Mouse (Mus musculus) layer of hippocampus, postnatal 14 days (tissue): ENCODE measurements at regions not wholly inside any gene's neighbourhood (a gene's known extent, or its start where the extent isn't known, plus 50 kb on each side); places are given as distances from the start of the nearest gene placed in this dataset.

Experiments used
- DNase-seq, 2 experiments: peaks; one replicate each; pipeline ENCODE4 v3.0.0; 2021 to 2022; ENCODE audit warnings: low spot score in 2 of 2, mixed read lengths in 1 of 2

DNA sequence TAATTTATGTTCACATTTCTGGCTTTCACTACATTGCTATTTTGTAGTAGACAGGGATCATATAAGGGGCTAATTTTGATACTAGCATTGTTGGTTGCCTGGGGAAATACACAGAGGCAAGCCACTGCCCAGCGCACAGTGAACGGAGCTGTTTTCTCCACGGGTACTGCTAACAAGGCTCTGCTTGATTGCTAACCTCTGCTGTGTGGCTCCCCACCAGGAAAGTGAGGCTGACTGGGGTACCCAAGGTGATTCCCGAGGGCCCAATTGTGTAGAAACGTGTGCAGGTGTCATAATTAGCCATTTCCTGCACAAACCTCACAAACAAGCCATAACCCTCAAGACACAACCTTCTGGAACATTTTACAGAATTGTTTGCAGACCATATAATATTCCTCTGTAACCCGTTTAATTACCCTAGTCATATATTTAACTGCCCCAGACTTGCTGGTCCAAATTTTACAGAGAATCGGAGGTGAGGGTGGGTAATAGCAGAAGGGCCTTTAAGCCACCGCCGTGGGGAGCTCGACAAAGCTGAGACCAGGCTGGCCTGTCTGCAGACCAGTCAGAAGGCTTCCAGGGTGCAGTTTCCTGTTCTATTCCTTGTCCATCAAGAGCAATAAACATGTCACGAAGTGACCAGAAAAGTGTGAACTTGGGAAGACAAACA lies 170.9 kb downstream of the Fam169b start:
- DNase-seq, result no peak

DNA sequence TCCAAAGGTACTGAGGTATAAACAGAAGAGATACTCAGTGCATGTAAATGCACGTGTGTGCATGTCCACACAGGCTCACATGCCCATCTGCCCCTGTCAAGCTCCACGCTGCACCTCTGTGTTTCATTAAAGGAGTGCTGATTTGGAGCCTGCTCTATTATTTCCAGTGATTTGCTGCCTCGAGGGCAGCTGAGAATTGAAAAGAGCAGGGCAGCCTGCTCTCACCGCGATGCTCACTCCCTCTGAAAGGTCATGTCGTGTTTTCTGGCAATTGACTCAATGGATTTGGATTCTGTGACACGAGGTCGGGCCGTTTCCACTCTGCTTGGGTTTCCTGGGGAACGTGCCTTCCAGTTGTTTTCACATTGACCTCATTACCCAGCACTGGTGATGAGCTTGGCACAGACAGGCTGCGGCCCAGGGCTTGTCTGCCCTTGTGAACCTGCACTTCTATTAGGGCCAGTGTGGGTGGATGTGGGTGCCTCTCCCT lies 167.1 kb downstream of the Fam169b start:
- DNase-seq, result no peak

DNA sequence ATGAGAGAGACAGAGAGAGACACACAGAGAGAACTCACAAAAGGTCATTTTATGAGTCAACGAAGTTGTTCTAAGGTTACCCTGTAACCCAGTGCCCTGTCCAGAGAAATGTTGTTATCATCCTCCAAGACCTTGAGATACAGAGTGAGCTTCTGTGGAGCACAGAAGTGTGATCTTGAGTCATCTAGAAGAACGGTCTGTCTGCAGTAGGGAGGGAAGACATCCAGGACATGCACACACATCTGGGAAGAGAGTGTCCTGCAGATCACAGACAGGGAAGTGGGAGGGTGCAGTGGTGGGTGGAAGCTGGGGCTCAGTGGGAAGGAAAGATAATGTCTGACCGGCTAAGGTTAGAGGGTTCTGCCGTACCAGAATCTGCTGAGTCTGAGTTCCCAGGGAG lies 155.3 kb downstream of the Fam169b start:
- no peak for DNase-seq

DNA sequence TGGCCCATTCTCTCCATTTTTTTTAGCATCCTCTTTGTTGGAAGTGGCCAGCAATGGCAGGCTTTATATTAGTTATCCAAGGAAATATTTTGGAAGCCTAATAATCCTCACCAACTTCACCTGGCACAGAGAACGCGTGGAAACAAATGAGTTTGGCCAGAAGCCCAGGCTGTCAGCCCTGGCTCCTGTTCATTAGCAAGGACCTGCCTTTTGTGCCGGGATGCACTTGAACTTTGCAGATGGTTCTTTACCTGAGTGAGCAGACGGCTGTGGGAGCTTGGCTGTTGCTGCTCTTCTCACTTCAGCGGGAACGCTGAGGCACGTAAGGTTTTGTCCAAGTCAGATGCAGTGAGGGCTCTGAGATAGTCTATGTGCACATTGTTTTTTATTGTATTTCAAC lies 142.3 kb downstream of the Fam169b start:
- peak; percentile 28 to 77 for DNase-seq

DNA sequence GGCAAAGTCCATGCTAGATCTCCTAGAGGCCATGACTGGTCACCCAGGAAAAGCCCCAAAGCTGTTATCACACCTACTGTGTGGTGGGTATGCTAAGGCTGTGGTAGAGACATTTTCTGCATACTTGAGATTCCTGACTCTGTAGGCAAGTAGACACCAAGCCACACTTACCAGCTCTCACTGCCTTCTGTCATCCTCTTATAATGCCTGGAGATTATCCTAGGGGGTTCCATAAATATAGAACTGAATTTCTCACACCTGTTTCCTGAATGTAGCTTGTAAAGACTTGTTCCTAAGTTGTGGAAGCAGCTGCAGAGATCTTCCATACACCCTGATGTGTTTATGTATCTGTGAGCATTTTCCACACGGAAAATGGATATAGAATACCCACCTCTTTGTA lies 139.1 kb downstream of the Fam169b start:
- DNase-seq, result no peak
